Mouse (Mus musculus): ENCODE results near the gene Amn1.
"Not testable (repeated sequence)": the region's sequence is repeated elsewhere in the genome, so short reads cannot be mapped to it uniquely, and the experiment has no call there.

The Amn1 gene

DNA sequence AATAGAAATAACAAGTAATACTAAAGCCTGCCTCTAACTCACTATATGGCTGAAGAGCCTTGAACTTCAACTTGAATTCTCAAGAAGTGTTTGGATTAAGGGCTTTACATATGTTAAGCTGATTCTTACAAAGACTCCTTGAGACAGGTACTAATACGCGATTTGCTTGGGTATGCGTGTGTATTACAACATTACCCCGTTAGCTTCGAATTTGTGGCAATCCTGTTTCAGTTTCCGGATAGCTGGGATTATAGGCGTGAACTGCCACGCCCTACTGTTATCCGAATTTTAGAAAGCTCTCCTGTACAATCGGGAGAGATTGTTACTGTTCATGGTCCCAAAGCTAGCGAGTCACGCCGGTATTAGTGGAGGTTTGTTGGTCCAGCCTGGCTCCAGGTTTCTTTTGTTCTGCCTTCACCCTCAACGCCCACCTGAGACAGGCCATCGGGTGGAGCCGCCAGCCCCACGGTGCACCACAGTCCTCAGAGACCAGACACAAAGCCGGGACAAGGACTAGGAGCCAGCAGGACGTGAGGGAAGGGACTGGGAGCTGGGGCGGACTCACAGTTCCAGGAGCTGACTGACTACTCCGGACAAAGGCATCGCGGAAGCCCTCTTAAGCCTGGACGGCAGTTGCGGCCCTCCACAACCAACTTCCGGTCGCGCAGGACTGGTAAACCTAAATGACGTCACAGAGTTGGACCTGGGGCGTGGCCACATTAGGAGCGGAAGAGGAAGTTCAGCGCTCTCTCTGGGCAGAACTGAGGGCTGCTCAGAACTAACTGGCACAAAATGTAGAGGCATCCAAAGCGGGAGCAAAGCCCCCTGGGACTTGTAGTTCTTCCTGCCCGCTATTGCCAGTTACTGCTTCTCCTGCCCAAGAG, at the start of gene Amn1:
TSS of gene Amn1 (minus strand) at position 672 of the 884 bp plus-strand sequence.
- peak; percentile 92 to 96 for DNase-seq (ENCODE audit: low spot score in 2 of 2)

DNA sequence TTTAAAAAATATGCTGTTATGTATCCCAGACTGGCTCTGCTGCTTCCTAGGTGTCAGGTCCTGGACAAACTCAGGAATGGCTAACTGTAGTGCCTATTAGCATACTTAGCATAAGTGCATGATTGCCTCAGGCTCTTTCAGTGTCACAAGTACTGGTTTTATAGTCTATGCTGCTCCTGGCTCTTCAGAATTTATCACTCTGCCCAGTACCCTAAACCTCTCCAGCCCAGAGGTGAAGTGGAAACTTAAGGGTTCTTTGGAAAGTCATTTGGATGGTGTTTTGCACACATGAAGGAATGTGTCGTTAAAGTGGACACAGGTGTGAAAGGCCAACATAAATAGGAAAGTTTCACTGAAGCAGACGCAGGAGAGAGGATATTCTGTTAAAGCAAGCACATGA, 48.3 kb upstream of the Amn1 start:
- DNase-seq (ENCODE audit: low spot score in 2 of 2): no peak

DNA sequence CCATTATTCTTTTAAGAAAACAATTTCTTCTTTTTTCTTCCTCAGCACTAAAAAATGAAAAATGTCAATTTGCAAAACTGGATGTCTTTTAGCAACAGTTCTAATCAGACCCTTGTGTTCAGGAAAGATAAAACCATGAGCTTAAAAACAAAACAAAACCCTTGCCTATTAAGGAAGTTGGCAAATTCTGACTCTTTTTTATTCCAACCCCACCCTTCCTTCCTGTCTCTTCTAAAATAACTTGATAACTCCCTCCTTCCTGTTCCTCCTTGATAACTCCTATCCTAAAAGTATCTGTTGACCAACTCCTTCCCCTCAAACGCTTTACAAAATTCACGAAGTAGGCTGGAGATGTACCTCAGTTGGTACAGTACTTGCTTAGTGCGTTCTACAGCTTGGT, 45.4 kb upstream of the Amn1 start:
- DNase-seq (ENCODE audit: low spot score in 2 of 2): no peak

DNA sequence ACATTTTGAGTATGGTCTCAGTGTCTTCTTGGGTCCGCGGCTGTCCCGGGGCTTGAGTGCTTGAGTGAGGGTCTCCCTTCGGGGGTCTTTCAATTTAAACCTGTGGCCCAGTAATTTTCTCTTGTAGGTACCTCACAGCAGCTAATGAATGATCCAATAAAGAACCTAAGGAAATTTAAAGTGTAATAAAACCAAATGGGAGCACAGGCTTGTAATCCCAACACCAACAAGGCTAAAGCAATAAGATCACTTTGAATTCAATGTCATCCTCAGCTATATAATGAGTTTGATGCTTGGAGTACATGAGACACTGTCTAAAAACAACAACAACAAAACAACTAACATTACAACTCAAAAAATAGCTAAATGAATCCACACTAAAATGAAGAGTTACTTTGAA, 36.2 kb upstream of the Amn1 start:
- no peak for DNase-seq (ENCODE audit: low spot score in 2 of 2)

DNA sequence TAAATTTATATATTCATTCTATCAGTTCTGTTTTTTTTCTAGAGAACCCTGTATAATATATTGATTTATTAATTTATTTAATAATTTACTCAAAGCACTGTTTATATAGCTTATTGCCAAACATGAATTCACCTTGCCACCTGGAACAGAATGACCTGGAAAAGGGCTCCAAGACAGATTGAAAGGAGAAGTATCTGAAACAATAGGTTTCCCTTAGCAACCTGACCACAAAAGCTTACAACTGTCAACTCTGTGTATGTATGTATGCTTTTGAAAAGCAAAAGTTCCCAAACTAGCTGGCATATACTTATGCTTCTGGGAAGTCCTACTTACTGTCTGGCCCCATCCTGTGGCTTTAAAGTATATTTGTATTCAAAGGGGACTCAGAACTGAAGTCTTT, 32.8 kb upstream of the Amn1 start:
- no peak for DNase-seq (ENCODE audit: low spot score in 2 of 2)

DNA sequence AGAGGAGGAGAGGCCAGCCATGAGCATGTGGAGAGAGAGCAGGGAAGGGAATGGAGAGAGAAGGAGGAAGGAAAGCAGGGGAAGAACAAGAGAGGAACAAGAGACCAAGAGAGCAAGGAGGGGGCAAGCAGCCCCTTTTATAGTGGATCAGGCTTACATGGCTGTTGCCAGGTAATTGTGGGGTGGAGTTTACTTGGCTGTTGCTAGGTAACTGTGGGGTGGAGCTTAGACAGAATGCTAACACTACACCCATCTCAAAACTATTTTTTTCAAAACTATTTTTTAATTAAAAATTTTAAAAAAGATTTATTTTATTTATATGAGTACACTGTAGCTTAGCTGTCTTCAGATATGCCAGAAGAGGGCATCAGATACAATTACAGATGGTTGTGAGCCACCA, 10.1 kb upstream of the Amn1 start:
- DNase-seq (ENCODE audit: low spot score in 2 of 2): no peak

DNA sequence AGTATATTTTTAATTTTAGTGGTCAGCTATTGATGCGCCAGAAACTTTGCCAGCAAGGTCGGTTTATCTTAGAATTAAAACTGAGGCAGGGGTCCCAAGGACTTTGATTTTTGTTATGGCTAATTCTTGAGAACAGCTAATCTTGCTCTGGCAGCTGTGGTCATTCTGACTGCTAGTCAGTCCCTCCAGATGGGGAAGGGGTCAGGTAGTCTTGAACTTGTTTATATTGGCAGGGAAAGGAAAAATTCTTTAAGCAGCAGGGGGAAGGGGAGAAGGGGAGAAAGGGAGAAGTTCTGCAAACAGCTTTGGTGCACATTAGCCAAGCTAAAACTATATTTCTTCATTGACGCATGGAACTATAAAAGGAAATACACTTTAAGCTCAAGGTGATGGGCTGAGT, 8.6 kb upstream of the Amn1 start:
- DNase-seq (ENCODE audit: low spot score in 2 of 2): no peak

DNA sequence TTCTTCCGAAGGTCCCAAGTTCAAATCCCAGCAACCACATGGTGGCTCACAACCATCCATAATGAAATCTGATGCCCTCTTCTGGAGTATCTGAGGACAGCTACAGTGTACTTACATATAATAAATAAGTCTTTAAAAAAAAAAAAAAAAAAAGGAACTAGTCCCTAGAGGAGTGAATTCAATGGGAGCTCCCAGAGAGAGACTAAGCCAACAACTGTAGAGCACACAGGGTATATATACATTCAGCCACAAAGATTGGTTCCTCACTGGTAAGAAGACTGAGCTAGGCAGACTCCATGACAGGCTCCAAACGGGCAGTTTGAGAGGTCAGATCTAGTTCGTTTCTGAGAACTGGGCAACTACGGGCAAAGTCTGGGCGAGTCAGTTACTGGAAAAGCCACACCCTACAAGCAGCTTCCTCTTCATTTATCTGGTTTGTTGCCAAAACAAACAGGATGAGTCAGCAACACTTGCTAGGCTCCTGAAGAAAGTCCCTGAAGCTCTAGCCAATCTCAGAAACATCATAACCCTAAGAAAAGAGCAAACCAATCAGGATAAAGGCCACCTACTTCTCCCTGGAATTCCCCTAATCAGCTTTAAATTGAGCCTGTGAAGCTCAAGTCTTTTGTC, 4.9 kb upstream of the Amn1 start:
- no peak for DNase-seq (ENCODE audit: low spot score in 2 of 2)

DNA sequence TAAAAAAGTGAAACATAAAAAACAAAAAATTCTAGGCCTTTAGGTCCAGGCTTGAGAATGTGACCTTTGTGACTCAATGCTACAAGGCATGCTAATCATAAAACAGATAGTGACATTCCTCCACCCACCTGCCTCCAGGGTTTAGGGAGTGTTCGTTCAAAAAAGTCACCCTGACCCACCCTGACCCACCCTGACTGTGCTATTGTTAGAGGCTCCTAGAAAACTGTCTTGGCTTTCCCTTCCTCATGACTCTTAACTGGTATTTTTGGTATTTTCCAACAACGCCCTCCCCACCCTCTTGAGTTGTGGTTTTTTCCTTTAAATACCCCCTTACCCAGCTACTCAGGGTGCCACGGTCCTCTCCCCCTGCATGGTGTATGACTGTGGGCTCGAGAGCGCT, 3.4 kb upstream of the Amn1 start:
- not testable (repeated sequence) for DNase-seq (ENCODE audit: low spot score in 2 of 2)

DNA sequence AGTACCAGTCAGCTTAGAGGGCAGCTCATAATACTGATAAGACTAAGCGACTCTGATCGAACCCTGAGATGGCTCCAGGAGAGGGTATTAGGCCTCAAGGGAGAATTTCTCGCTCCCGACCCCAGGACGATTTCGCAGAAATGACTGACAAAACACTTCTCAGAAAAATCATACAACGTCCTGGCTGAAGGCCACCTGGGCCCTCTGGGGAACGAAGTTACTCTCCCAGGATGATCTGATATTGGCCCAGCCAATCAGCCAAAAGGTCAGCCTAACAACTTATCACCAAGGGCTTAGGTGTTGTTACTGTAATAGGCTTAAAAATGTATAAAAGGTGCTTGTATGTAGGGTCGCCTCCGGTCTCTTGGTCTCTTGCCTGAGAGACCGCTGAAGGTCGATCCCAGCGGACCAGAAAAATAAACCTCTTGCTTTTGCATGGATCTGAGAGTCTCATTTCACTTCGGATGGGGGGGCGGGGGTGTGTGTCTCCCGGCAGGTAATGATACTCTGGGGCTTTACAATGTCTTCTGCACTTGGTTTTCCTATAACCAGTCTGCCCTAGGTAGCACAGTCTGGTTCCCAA, 919 bp upstream of the Amn1 start:
- no peak for DNase-seq (ENCODE audit: low spot score in 2 of 2)

DNA sequence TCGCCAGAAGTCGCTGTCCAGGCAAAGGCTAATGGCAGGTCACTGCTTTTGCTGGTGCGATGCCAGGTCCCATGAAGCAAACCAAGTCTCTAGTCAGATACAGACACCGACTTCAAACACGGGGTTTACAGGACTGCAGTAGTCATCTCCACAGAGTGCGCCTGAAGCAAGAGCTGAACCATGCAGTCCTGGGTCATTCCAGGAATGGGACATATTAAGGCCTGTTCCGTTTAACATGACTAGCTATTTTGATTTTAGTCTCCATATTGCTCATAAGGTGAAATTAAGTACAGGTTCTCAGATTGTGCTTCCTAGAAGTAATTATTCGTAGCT, 379 bp upstream of the Amn1 start:
- no peak for DNase-seq (ENCODE audit: low spot score in 2 of 2)

DNA sequence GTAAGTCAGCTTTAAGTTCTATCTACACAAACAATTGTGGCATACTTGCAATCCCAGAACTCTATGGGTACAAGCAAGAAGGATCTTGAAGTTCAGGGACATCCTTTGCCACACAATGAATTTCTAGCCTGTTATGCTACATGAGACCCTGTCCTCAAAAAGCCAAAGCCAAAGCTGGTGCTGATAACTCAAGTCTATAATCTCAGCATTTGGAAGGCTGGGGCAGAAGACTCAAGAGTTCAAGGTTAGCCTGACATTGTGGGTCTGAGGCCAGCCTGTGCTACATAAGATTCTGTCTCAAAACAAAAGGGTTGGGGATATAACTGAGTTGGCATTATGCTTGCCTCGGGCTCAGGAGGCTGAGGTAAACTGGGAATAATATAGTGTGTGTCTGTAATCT, 1.1 kb downstream of the Amn1 start:
- DNase-seq (ENCODE audit: low spot score in 2 of 2): no peak

DNA sequence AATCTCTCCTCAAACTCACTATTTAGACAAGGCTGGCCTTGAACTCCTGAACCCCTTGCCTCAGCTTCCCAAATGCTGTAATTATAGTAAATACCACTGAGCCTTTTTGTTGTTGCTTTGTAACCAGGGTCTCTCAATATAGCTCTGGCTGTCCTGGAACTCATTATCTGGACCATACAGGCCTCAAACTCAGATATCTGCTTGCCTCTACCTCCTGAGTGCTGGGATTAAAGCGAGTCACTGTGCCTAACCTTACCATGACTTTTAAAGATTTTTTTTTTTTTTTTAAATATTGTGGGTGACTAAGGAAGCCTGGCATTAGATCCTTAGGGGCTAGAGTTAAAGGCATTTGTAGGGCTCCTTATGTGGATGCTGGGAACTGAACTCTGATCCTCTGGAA, 4.5 kb downstream of the Amn1 start:
- DNase-seq (ENCODE audit: low spot score in 2 of 2): no peak

DNA sequence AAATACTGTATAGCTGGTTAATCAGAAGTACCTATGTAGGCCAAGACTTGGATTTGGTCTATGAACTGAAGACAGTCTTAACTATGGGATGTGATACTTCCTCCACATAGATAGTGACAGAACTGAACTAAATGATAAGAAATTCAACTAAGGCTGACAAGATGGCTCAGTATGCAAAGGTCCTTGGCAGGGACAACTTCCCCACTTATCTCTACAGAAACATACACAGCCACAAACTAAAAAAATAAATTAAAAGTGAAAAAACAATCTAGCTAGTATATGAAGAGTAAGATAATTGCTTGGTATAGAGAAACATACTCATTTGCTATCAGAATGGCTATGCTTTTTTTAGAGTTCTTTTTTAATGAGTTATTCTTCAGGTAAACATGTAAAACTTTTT, 9.4 kb downstream of the Amn1 start:
- DNase-seq (ENCODE audit: low spot score in 2 of 2): no peak

DNA sequence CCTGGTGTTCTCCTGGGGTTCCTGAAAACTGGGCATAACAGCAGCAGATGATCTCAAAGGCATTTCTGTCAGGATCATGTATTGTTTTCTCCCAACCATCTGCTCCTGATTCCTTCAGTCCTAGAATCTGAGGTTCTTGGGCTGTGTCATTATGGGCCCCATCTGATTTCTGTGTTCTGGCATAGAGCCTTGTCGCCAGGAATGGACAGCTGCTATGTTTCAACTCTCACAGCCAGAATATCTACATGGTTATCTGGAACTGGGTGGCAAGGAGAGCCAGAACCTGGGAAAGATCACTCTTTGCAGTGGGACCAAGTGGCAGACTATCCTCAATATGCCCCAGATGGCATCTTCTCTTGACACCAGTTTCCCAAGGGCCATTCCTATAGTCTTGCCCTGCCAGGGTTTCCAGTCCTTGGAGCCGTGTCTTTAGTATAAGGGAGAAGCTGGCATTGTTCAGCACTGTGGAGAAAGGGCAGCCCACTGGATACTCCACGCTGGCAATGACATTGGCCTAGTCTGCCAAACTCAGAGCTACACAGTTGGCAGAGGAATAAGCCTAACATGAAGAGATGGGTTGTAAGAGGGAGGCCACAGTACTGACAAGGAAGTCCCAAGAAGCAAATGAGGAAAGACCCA, 13.5 kb downstream of the Amn1 start:
- no peak for DNase-seq (ENCODE audit: low spot score in 2 of 2)

DNA sequence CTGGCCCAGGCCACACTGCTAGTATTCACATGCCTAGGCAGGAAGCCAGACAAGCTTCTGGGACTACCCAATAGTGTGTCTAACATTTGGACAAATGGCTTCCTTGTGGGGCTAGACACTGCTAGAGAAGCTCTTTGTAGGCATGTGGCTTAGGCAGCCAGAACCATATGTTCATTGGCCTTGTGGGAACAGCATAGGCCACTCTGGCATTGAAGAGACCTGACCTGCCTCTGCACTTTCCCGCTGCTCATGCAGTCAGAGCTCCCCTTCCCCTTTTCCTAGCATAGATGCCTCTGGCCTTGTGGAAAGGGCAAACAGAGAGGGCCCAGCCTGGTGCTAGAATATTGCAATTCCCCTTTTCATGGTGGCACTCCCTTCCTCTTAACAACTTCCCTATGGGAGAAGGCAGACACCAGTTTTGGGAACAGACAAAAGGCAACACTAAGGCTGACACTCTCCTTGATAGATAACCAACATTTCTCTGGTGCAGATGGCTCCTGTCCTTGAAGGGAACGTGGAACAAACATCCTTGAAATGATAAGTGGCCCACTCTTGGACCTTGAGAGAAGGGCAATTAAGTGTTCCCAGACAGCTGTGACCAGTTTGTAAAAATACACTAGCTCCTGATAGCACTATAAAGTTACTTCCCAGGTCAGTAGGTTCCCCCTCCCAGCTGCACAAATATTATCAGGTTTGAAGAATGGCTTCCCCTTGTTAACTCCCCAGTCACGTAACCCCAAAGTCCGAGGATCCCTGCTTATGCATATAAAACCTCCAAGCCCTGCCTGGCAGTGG, 14.5 kb downstream of the Amn1 start:
- no peak for DNase-seq (ENCODE audit: low spot score in 2 of 2)

DNA sequence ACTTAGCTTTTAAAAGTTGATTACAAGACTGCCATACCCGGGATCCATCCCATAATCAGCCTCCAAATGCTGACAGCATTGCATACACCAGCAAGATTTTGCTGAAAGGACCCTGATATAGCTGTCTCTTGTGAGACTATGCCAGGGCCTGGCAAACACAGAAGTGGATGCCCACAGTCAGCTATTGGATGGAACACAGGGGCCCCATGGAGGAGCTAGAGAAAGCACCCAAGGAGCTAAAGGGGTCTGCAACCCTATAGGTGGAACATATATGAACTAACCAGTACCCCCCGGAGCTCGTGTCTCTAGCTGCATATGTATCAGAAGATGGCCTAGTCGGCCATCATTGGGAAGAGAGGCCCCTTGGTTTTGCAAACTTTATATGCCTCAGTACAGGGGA, 18.5 kb downstream of the Amn1 start:
- not testable (repeated sequence) for DNase-seq (ENCODE audit: low spot score in 2 of 2)

DNA sequence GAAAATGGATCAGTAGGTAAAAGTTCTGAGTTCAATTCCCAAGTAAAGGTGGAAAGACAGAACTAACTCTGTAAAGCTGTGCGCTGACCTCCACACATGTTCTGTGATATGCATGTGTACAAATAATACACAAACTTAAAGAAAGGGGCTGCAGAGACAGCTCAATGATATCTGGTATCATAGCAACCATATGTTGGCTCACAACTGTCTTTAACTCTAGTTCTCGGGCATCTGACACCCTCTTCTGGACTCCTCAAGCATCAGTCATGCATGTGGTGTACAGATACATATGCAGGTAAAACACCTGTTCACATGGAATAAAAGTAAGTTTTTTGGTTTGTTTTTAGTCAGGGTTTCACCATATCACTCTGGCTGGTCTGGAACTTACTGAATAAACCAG, 20.1 kb downstream of the Amn1 start:
- no peak for DNase-seq (ENCODE audit: low spot score in 2 of 2)

DNA sequence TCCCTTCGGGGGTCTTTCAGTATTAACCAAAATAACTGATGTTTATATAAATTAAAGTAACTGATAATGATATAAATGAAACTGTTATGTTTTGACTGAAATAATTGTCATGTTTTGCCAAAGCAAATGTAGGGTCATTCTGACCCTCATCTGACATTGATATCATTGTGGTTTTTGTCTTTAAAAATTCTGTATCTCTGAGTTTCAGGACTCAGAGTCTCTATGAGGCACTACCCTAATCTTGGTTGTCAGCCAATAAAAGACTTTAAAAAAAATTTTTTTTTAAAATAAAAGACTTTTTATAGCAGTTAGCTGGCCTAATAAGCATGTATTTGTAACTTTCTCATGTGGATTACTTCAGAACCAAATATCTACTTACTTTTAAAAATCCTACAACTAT, 20.8 kb downstream of the Amn1 start:
- no peak for DNase-seq (ENCODE audit: low spot score in 2 of 2)

DNA sequence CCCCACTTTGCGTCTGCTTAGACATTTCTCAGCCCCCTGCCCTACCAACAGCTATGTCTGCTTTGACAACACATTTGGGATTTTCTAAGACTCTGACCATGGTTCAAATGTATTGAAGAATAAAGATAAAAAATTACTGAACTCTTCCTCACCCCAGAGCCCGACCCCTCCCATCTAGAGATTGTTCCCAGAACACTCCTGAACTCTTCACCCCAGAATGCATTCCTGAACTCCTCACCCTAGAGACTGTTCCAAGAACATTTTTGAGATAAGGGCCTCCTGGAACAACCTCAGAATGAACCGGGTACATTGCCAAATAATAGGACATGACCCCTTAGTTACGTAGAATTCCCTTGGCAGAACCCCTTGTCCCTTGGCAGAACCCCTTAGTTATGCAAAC, 21.5 kb downstream of the Amn1 start:
- DNase-seq (ENCODE audit: low spot score in 2 of 2): not testable (repeated sequence)

DNA sequence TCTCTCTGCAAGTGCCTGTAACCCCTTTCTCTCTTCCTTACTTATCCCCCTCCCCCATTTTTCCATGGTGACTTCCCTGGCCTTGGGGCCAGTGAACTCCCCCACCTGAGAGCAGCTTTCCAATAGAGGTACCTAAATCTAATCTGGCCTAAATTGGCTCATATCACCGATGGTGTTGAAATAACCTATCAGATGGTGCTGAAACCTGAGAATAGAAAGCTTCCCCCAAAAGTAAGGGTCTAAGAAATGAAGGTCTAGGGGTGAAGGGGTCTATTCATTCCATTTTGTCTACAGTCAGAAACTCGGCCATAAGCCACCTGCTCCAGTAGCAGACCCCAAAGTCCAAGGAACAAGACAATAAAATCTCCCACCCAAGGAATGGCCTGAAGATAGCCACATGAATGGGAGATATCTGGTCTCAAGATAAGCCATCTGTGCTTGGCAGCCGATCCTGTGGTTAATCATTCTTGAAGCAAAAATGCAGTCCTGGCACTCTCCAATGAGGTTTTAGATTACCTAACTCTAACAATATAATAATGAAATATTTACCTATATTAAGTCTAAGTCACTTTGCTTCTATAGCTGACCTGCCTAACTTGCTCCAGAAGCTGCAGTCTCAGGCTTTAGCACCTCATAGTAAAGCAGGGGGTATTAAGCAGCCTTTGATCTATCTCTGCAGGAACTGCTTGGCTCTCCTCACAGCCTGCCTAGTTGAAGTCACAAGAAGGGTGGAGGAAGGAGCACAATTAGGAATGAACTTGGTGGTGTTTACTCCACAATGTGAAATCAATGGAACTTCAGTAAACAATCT, 33.3 kb downstream of the Amn1 start:
- no peak for DNase-seq (ENCODE audit: low spot score in 2 of 2)

Measured in urinary bladder, postnatal 4 days (tissue).